Mouse (Mus musculus): ENCODE data around the gene Etnk1. TPM values are rescaled to one million over a fixed set of nuclear protein-coding genes. Genes with fewer than 3 reads are reported as not detected.
"Not testable (repeated sequence)": the region's sequence is repeated elsewhere in the genome, so short reads cannot be mapped to it uniquely, and the experiment has no call there.

Etnk1 gene
- total and polyA plus RNA-seq, 3 experiments = 28.4 to 281 (median 199) TPM

GRCm38 (mm10) chr6:143140884-143141283, 26.1 kb upstream of the Etnk1 start:
- Histone ChIP-seq H3K36me3 (replicated peaks) (no peaks in the 10 kb centered on the region), H3K27me3 (ENCODE audit: insufficient read depth, low read length) (peaks cover 26% of the 10 kb centered on the region), H3K9me3 (replicated peaks) (no peaks in the 10 kb centered on the region), H3K4me3 (ENCODE audit: low read depth, low read length) (no peak overlapping the region), H3K4me1 (ENCODE audit: insufficient read depth, low read depth, low read length) (peaks cover 18% of the 10 kb centered on the region)
- DNase-seq (ENCODE audit: low spot score) (no peak), ATAC-seq (ENCODE audit: extremely low read depth, insufficient number of reproducible peaks, low FRiP score, poor library complexity, severe bottlenecking) (no peak)
- TF ChIP-seq CTCF (IDR thresholded peaks at IDR 0.05; ENCODE audit: low read depth, low read length) = no peak
- no peak for TF ChIP-seq TAL1 (conservative IDR thresholded peaks at IDR 0.05; ENCODE audit: low read depth, low read length)
- TF ChIP-seq POLR2AphosphoS5 (IDR thresholded peaks at IDR 0.05; ENCODE audit: insufficient replicate concordance, low read depth, low read length) = no peak
- TF ChIP-seq GATA2 (IDR thresholded peaks at IDR 0.05; ENCODE audit: borderline replicate concordance, low read depth, low read length) = no peak
- TF ChIP-seq GATA1 (IDR thresholded peaks at IDR 0.05; ENCODE audit: borderline replicate concordance, low read length) = no peak

GRCm38 (mm10) chr6:143141624-143142592, 25.1 kb upstream of the Etnk1 start:
- DNase-seq (ENCODE audit: low spot score); ATAC-seq (ENCODE audit: extremely low read depth, insufficient number of reproducible peaks, low FRiP score, poor library complexity, severe bottlenecking); H3K36me3 ChIP-seq (replicated peaks); H3K9me3 ChIP-seq (replicated peaks); H3K4me3 ChIP-seq (ENCODE audit: low read depth, low read length): not testable (repeated sequence)
- Histone ChIP-seq H3K27me3 (ENCODE audit: insufficient read depth, low read length) (peaks cover 22% of the 10 kb centered on the region), H3K4me1 (ENCODE audit: insufficient read depth, low read depth, low read length) (peaks cover 22% of the 10 kb centered on the region)

- peaks cover 18% of the 10 kb centered on the region for H3K27me3 ChIP-seq (ENCODE audit: insufficient read depth, low read length)
- H3K9me3 ChIP-seq (replicated peaks) = peaks cover 4% of the 10 kb centered on the region; the same call in 1 of the 2 replicates
- no peaks in the 10 kb centered on the region for H3K36me3 ChIP-seq (replicated peaks)
- H3K4me3 ChIP-seq (ENCODE audit: low read depth, low read length) = no peak overlapping the region
- TF ChIP-seq CTCF (IDR thresholded peaks at IDR 0.05; ENCODE audit: low read depth, low read length) = no peak
- TF ChIP-seq GATA1 (IDR thresholded peaks at IDR 0.05; ENCODE audit: borderline replicate concordance, low read length) = no peak
- no peak for TF ChIP-seq TAL1 (conservative IDR thresholded peaks at IDR 0.05; ENCODE audit: low read depth, low read length)
- TF ChIP-seq POLR2AphosphoS5 (IDR thresholded peaks at IDR 0.05; ENCODE audit: insufficient replicate concordance, low read depth, low read length) = no peak
- H3K4me1 ChIP-seq (ENCODE audit: insufficient read depth, low read depth, low read length) = peaks cover 32% of the 10 kb centered on the region
- DNase-seq (ENCODE audit: low spot score) (no peak), ATAC-seq (ENCODE audit: extremely low read depth, insufficient number of reproducible peaks, low FRiP score, poor library complexity, severe bottlenecking) (no peak)
Measured at GRCm38 (mm10) chr6:143142861-143143260, 24.2 kb upstream of the Etnk1 start.

GRCm38 (mm10) chr6:143143321-143143720, 23.7 kb upstream of the Etnk1 start:
- Histone ChIP-seq H3K36me3 (replicated peaks) (no peaks in the 10 kb centered on the region), H3K9me3 (replicated peaks) (peaks cover 4% of the 10 kb centered on the region; the same call in 1 of the 2 replicates), H3K4me1 (ENCODE audit: insufficient read depth, low read depth, low read length) (peaks cover 32% of the 10 kb centered on the region), H3K4me3 (ENCODE audit: low read depth, low read length) (no peak overlapping the region), H3K27me3 (ENCODE audit: insufficient read depth, low read length) (peaks cover 13% of the 10 kb centered on the region)
- TF ChIP-seq POLR2AphosphoS5 (IDR thresholded peaks at IDR 0.05; ENCODE audit: insufficient replicate concordance, low read depth, low read length) = no peak
- no peak for TF ChIP-seq GATA2 (IDR thresholded peaks at IDR 0.05; ENCODE audit: borderline replicate concordance, low read depth, low read length)
- TF ChIP-seq CTCF (IDR thresholded peaks at IDR 0.05; ENCODE audit: low read depth, low read length) = no peak
- TF ChIP-seq GATA1 (IDR thresholded peaks at IDR 0.05; ENCODE audit: borderline replicate concordance, low read length) = no peak
- TF ChIP-seq TAL1 (conservative IDR thresholded peaks at IDR 0.05; ENCODE audit: low read depth, low read length) = no peak
- ATAC-seq (ENCODE audit: extremely low read depth, insufficient number of reproducible peaks, low FRiP score, poor library complexity, severe bottlenecking) = no peak
- DNase-seq (ENCODE audit: low spot score) = no peak

GRCm38 (mm10) chr6:143143775-143144273, 23.2 kb upstream of the Etnk1 start:
- no peaks in the 10 kb centered on the region for H3K36me3 ChIP-seq (replicated peaks)
- peaks cover 13% of the 10 kb centered on the region for H3K27me3 ChIP-seq (ENCODE audit: insufficient read depth, low read length)
- no peak for TF ChIP-seq POLR2AphosphoS5 (IDR thresholded peaks at IDR 0.05; ENCODE audit: insufficient replicate concordance, low read depth, low read length)
- ATAC-seq (ENCODE audit: extremely low read depth, insufficient number of reproducible peaks, low FRiP score, poor library complexity, severe bottlenecking) (no peak), DNase-seq (ENCODE audit: low spot score) (no peak)
- H3K9me3 ChIP-seq (replicated peaks) = peaks cover 4% of the 10 kb centered on the region; the same call in 1 of the 2 replicates
- H3K4me1 ChIP-seq (ENCODE audit: insufficient read depth, low read depth, low read length) = peaks cover 33% of the 10 kb centered on the region
- H3K4me3 ChIP-seq (ENCODE audit: low read depth, low read length) = no peak overlapping the region

- ATAC-seq (ENCODE audit: extremely low read depth, insufficient number of reproducible peaks, low FRiP score, poor library complexity, severe bottlenecking) (no peak), DNase-seq (ENCODE audit: low spot score) (no peak)
- H3K9me3 ChIP-seq (replicated peaks) = peaks cover 4% of the 10 kb centered on the region; the same call in 1 of the 2 replicates
- peaks cover 7% of the 10 kb centered on the region for H3K27me3 ChIP-seq (ENCODE audit: insufficient read depth, low read length)
- no peak overlapping the region for H3K4me3 ChIP-seq (ENCODE audit: low read depth, low read length)
- peaks cover 39% of the 10 kb centered on the region for H3K4me1 ChIP-seq (ENCODE audit: insufficient read depth, low read depth, low read length)
- TF ChIP-seq GATA1 (IDR thresholded peaks at IDR 0.05; ENCODE audit: borderline replicate concordance, low read length) (no peak), POLR2AphosphoS5 (IDR thresholded peaks at IDR 0.05; ENCODE audit: insufficient replicate concordance, low read depth, low read length) (no peak), CTCF (IDR thresholded peaks at IDR 0.05; ENCODE audit: low read depth, low read length) (no peak), TAL1 (conservative IDR thresholded peaks at IDR 0.05; ENCODE audit: low read depth, low read length) (no peak), GATA2 (IDR thresholded peaks at IDR 0.05; ENCODE audit: borderline replicate concordance, low read depth, low read length) (no peak)
- no peaks in the 10 kb centered on the region for H3K36me3 ChIP-seq (replicated peaks)
Measured at GRCm38 (mm10) chr6:143144556-143144955, 22.5 kb upstream of the Etnk1 start.
